ENCODE assay signal across 22 mouse cellular contexts in the genomic region with DNA sequence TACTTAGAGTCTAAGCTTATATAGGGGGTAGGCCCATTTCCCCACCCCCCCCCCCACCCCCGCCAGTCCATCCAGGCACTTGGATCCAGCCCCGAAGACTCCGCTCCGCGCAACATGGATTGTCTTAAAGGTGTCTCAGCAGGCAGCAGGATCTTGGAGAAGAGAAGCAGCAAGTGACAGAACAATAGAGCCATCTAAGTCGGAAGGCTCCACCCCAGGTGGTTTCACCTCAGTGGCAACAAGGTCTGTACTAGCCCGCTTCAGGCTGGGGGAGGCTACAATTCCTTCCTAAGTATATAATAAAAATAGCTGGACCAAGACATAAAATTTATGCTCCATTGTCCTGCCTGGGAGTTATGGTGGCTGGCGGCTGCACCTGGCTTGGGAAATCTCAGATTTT.
"Had no signal": no experiment of that assay in that cellular context is flagged by ENCODE, and none has a peak within 500 bp of the region (broad histone marks: within the 10 kb centered on the region; RNA-seq: fewer than 3 reads in every experiment).

No protein-coding gene starts in this region.

- H3K9me3 ChIP-seq: heart, embryonic 12.5 days; intestine, embryonic 15.5 days; limb, embryonic 10.5 days; limb, embryonic 12.5 days; liver, embryonic 13.5 days; liver, embryonic 15.5 days had no signal

- H3K4me3 ChIP-seq: heart, adult 2 months; heart, embryonic 12.5 days; hindbrain, embryonic 10.5 days; hindbrain, embryonic 12.5 days; intestine, embryonic 15.5 days; layer of hippocampus, adult 2 months; left cerebral cortex, adult 2 months; limb, embryonic 10.5 days; limb, embryonic 12.5 days; liver, embryonic 13.5 days; liver, embryonic 15.5 days had no signal

- H3K36me3 ChIP-seq: heart, embryonic 12.5 days; hindbrain, embryonic 10.5 days; hindbrain, embryonic 12.5 days; intestine, embryonic 15.5 days; limb, embryonic 10.5 days; limb, embryonic 12.5 days; liver, embryonic 13.5 days; liver, embryonic 15.5 days had no signal

- H3K27me3 ChIP-seq: heart, embryonic 12.5 days; hindbrain, embryonic 12.5 days; intestine, embryonic 15.5 days; limb, embryonic 12.5 days; liver, embryonic 13.5 days; liver, embryonic 15.5 days had no signal

- DNase-seq: gastrocnemius, postnatal 14 days; gastrocnemius, postnatal 36 days; heart, adult 11 months; heart, adult 2 months; heart, postnatal 10 days; heart, postnatal 4 days; kidney, adult 18-20 months; kidney, adult 8-10 months; kidney, postnatal 10 days; kidney, postnatal 36 days; liver; liver, embryonic 13.5 days had no signal

- H3K27ac ChIP-seq: heart, adult 2 months; hindbrain, embryonic 10.5 days; hindbrain, embryonic 12.5 days; hindbrain, embryonic 14.5 days; intestine, embryonic 15.5 days; layer of hippocampus, adult 2 months; left cerebral cortex, adult 2 months; limb, embryonic 10.5 days; limb, embryonic 12.5 days; liver, embryonic 13.5 days; liver, embryonic 15.5 days had no signal

- H3K4me1 ChIP-seq: heart, embryonic 12.5 days; hindbrain, embryonic 10.5 days; hindbrain, embryonic 12.5 days; intestine, embryonic 15.5 days; limb, embryonic 10.5 days; limb, embryonic 12.5 days; liver, embryonic 13.5 days; liver, embryonic 15.5 days had no signal
